Mouse (Mus musculus) left cerebral cortex, postnatal 10 days (tissue): ENCODE results near the gene Rap1a. TPM values are rescaled to one million over a fixed set of nuclear protein-coding genes. Genes with fewer than 3 reads are reported as not detected.

Experiments
- DNase-seq, 2 experiments: peaks; one replicate each; pipeline ENCODE4 v3.0.0; 2021 to 2022; ENCODE audit warnings: low spot score in 2 of 2, mixed read lengths in 1 of 2; ENCODE audit errors: extremely low spot score in 1 of 2
- intact Hi-C: fragments of 180-260 bp; cut with DNase I; formaldehyde crosslinking; loops from one replicate; pipeline ENCODE4 v1.15.1; 2025
- total RNA-seq, 2 experiments: library from RNA; stranded (reverse); gene quantifications; 2 replicates each; pipeline ENCODE4 v1.2.3; 2021

Gene Rap1a
- total RNA-seq, 2 experiments from 2014 or later: 75.7 to 86.0 TPM

- intact Hi-C loops: no loop called here
- no peak for DNase-seq
Observed at GRCm38 (mm10) chr3:105777997-105778396, 23.1 kb downstream of the Rap1a start.

- DNase-seq: no peak
- intact Hi-C loops: no loop called here
Observed at GRCm38 (mm10) chr3:105774496-105774895, 26.6 kb downstream of the Rap1a start.

- intact Hi-C loops: no loop called here
- DNase-seq: peak in 1 of 2 experiments; percentile 29
Observed at GRCm38 (mm10) chr3:105771534-105771933, 29.6 kb downstream of the Rap1a start.

GRCm38 (mm10) chr3:105770836-105771235 lies 30.3 kb downstream of the Rap1a start:
- intact Hi-C loops: no loop called here
- DNase-seq: no peak

- no peak for DNase-seq
- intact Hi-C loops: no loop called here
Observed at GRCm38 (mm10) chr3:105769380-105769779, 31.8 kb downstream of the Rap1a start.

GRCm38 (mm10) chr3:105768529-105768928 lies 32.6 kb downstream of the Rap1a start:
- no peak for DNase-seq
- intact Hi-C loops: no loop called here

- no peak for DNase-seq
- intact Hi-C loops: no loop called here
Observed at GRCm38 (mm10) chr3:105763132-105763851, 37.8 kb downstream of the Rap1a start.

GRCm38 (mm10) chr3:105760063-105760462 lies 41.1 kb downstream of the Rap1a start:
- DNase-seq: no peak
- intact Hi-C loops: no loop called here

- intact Hi-C loops: no loop called here
- no peak for DNase-seq
Observed at GRCm38 (mm10) chr3:105758658-105759057, 42.5 kb downstream of the Rap1a start.

GRCm38 (mm10) chr3:105758098-105758497 lies 43.0 kb downstream of the Rap1a start:
- no peak for DNase-seq
- intact Hi-C loops: no loop called here

GRCm38 (mm10) chr3:105757323-105758083 lies 43.6 kb downstream of the Rap1a start:
- intact Hi-C loops: no loop called here

GRCm38 (mm10) chr3:105756505-105756904 lies 44.6 kb downstream of the Rap1a start:
- intact Hi-C loops: no loop called here
- no peak for DNase-seq

More at GRCm38 (mm10) chr3:105757323-105758083, 43.6 kb downstream of the Rap1a start:
- no peak for DNase-seq

- no peak for DNase-seq
- intact Hi-C loops: no loop called here
Observed at GRCm38 (mm10) chr3:105755123-105755522, 46.0 kb downstream of the Rap1a start.

GRCm38 (mm10) chr3:105754184-105754583 lies 47.0 kb downstream of the Rap1a start:
- intact Hi-C loops: no loop called here
- DNase-seq: no peak

- DNase-seq: no peak
- intact Hi-C loops: no loop called here
Observed at GRCm38 (mm10) chr3:105750810-105751209, 50.3 kb downstream of the Rap1a start.

GRCm38 (mm10) chr3:105746542-105746941 lies 54.6 kb downstream of the Rap1a start:
- no peak for DNase-seq
- intact Hi-C loops: no loop called here

- DNase-seq: no peak
Observed at GRCm38 (mm10) chr3:105737666-105738065, 63.5 kb downstream of the Rap1a start.

GRCm38 (mm10) chr3:105737070-105737469 lies 64.1 kb downstream of the Rap1a start:
- intact Hi-C loops: no loop called here
- no peak for DNase-seq

More at GRCm38 (mm10) chr3:105737666-105738065, 63.5 kb downstream of the Rap1a start:
- intact Hi-C loops: no loop called here

GRCm38 (mm10) chr3:105736148-105736547 lies 65.0 kb downstream of the Rap1a start:
- intact Hi-C loops: no loop called here
- no peak for DNase-seq

- no peak for DNase-seq
- intact Hi-C loops: no loop called here
Observed at GRCm38 (mm10) chr3:105735285-105735684, 65.9 kb downstream of the Rap1a start.
